Mouse (Mus musculus) thymus, postnatal 25 days (tissue): ENCODE data around the gene Galnt3.

ENCODE experiments used
- DNase-seq: peaks from one replicate; pipeline ENCODE4 v3.0.0; 2022

Gene Galnt3

DNA sequence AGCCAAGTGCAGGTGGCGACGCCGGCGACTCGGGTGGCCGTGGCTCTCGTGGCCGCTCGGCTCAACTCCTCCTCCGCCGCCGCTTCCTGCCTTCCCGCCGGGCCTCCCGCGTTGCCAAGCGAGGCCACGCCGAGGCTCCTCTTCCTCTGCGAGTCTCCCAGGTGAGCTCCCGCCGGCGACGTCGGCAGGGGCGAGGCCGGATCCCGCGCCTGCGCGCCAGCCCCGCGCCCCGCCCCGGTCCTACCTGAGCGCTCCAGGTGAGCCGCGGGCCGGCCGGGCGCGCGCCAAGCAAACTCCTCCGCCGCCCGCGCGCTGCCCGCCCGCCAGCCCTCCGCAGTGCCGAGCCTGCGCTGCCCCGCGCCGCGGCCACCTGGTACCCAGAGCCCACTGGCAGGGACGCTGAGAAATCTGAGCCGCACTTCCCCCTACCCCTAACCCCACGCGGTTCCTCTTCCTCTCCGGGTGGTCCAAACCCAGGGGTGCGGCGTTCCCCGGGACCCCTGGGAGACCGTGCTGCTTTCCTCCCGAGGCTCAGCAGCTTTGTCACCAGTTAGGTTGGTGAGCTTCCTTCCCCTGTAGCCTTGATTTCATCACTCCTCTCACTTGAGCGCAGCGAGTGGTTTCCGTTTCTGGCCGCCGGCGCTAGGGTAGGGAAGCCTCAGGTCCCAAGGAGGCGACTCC is at the start of gene Galnt3:
Galnt3 (minus strand) TSS at position 404 of the 681 bp plus-strand sequence.
- peak; percentile 25 for DNase-seq

- no peak for DNase-seq
These were observed 48.3 kb upstream of the Galnt3 start for GRCm38 (mm10) chr2:66173134-66173533.

DNA sequence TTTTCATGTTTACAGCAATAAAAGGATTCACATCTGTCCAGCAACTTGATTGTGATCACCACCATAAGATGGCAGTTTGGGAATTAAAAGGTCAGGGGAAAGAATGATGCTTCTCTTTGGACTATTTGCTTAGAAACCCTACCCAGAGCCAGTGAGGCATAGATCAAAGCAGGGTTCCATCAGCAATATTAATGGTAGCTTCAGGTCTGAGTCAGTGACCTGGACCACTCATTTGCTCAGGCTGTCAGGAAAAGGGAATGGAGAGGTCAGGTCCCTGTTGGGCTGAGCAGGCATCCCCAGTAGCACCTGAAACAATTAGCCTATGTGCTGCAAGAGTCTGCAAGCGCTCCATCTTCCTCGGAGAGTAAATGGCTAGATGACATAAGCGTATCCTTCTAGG is 46.8 kb upstream of the Galnt3 start:
- no peak for DNase-seq

- no peak for DNase-seq
These were observed 45.9 kb upstream of the Galnt3 start for GRCm38 (mm10) chr2:66170721-66171120.

DNA sequence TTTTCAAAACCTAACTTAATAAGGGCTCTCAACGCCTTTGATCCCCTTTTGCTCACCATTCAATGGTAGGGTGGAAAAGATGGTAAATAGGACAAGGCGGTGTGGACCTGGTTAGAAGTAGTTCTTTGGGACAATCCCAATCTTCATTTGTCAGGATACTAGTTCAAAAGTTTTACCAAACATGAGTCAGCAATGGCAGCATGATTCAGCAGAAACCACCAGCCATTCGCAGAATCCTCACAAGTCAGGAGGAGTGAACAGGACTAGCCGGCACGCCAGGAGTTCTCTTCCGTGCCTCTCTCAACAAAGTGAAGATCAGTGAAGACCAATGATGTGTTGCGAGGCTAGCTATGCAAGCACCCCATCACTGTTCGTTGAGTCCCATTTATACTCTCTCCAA is 40.2 kb upstream of the Galnt3 start:
- no peak for DNase-seq

GRCm38 (mm10) chr2:66158140-66158915 is 33.5 kb upstream of the Galnt3 start:
- no peak for DNase-seq

- DNase-seq: no peak
These were observed 26.6 kb upstream of the Galnt3 start for GRCm38 (mm10) chr2:66151436-66151835.

DNA sequence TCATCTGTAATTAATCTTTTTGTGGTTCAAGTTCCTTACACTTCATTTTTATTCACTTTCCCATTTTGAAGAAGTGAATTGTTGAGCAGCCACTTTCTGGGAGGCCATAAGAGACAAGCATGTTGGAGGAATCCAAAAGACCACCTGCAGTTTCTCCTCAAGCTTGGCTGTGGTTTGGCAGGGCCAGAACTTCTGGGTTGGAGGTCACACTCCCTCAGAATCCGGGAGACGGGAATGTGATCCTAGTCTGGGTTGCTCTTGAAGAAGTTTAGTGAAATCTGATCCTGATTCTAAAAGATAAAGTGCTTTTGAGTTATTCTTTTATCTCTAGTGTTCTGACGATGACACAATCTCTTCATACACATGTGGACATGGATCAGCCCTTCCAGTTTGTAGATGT is 25.7 kb upstream of the Galnt3 start:
- DNase-seq: no peak

DNA sequence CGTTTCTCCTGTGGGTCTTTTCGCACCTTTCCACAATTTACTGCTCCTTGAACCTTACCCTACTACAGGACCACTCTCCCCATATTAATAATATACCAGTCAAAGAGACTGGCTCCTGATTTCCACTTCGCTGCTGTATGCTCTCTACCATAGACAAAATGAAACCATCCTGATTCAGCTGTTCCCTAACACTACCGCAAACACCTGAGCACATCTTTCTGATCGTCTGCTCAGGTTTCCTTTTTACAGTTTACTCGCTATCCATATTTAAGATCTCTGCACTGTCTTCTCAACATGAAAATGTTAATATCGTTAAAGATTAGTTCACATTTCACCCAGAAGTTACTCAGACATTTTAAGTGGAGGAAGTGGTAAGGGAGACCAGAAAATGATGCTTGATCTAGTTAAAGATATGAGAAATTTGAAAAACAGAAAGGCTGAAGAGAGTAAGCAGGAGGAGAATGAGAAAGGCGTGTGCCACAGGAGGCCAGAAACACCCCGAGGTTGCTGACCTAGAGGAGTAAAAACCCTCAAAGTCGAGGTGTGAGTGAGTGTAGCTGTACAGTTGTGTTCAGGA is 23.9 kb upstream of the Galnt3 start:
- no peak for DNase-seq

- no peak for DNase-seq
These were observed 21.7 kb upstream of the Galnt3 start for GRCm38 (mm10) chr2:66146473-66146872.

- DNase-seq: no peak
These were observed 20.0 kb upstream of the Galnt3 start for GRCm38 (mm10) chr2:66144770-66145169.

GRCm38 (mm10) chr2:66143284-66143683 is 18.5 kb upstream of the Galnt3 start:
- DNase-seq: no peak

GRCm38 (mm10) chr2:66142711-66143110 is 17.9 kb upstream of the Galnt3 start:
- no peak for DNase-seq

DNA sequence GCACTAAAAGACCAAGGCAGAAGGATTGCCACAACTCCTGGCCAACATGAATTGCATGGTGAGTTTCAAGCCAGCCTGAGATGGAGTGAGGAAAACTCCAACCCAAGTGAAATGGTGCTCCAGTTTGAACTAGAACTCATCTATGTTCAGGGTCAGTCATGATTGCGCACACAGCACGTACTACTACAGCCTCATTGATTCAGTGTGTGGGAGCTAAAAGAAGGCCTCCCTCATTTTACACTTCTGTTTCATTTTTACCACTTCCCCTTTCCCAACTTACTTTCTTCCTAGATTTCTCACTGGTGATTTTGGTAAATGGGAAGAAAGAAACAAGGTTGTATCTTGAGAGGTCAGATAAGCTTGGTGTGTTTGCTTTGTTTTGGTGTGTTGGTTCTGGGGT is 17.5 kb upstream of the Galnt3 start:
- DNase-seq: no peak

DNA sequence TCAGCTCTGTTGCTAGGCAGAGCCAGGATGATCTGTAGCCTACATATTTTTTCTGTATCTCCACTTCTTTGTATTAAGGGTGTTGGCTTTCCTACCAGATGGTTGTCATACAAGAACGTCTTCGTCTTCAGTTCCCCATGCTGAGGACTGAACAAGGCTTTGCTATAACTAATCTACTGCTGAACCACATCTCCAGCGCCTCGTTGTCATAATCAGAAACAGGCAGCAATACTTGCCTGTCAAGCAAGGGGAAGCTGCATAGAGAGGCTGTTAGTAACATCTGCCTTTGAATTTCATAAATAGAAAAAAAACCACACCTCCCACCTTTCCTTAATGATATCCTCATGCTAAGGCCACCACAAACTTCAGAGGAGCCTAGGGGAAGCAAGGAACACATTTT is 15.5 kb upstream of the Galnt3 start:
- DNase-seq: no peak

DNA sequence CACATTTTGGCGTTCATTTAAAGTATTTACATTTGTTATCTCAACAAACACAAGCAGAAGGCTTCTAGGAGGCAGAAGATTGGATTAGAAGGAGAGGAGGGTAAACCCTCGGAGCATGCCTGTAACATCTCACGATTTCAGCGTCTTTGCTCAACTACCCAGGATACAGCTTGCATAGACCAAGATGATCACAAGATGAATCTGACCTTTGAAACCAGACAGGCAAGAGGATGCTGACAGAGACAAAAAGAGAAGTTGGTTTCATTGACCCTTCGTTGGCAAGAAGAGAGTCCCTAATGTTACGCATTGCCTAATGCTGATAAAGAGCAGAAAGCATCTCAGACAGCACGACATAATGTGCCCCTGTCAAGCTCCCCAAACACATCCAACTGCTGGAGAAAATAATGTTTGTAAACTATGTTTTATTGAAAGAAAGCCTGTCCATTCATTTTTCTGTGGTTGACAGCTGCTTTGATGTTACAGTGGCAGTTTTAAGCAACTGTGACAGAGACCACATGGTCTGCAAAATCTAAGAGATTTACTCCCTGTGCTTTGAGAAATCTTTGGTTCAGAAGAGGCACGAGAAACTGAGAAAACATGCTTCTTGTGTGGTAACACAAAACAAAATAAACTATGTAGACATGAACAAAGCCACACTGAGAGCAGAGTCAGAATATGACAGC is 7.2 kb upstream of the Galnt3 start:
- no peak for DNase-seq

- no peak for DNase-seq
These were observed 4.1 kb upstream of the Galnt3 start for GRCm38 (mm10) chr2:66128941-66129340.

GRCm38 (mm10) chr2:66127541-66127940 is 2.7 kb upstream of the Galnt3 start:
- no peak for DNase-seq

- DNase-seq: no peak
These were observed 2.1 kb upstream of the Galnt3 start for GRCm38 (mm10) chr2:66126936-66127335.

DNA sequence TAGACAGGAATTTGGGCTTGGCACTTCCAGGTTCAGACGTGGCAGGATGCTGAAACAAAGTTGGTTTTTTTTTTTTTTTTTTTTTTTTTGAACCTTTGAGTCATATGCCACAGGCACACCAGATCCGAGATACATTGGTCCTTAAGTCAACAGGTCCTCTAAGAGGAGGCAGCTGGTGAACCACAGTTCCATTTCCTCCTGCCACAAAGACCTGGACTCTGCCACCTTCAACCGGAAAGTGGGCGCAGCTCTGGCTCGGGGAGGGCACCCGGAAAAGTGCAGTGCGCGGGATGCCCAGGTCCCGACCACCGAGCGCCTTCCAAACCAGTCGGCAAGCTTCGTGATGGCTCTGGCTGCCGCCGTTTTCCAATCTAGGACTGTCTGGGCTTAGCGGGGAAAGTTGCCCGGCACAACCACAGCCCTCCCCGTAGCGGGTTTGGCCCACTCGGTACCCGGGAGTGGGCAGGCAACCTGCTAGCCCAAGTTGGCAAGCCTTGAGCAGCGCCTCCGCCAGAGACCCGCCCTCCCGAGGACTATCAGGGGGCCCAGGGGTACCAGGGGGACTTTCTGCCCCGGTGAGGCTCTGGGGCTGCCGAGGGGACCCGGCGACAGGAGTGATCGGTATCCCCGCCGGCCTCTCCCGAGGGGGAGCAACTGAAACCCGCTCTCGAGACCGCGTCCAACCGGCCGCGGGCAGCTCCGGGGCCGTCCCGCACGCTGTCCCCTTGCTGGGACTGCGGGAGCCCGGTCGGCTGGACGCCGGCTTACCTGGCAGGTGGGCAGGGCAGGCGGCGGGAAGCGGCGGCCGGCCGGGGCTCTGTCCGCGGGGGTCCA is 821 bp downstream of the Galnt3 start:
- peak; percentile 15 for DNase-seq

GRCm38 (mm10) chr2:66117686-66118085 is 7.1 kb downstream of the Galnt3 start:
- no peak for DNase-seq

GRCm38 (mm10) chr2:66107864-66108514 is 16.8 kb downstream of the Galnt3 start:
- DNase-seq: no peak
